Mouse (Mus musculus) cerebellum, adult 2 months (tissue): ENCODE results near the gene Anp32e. TPM values are rescaled to one million over a fixed set of nuclear protein-coding genes. Genes with fewer than 3 reads are reported as not detected.

Experiments
- DNase-seq, 2 experiments: peaks; one replicate each; pipeline ENCODE4 v3.0.0; 2021
- H3K27ac ChIP-seq: fragments of 200-500 bp; 2 replicates; pipeline ENCODE4 v1.5.1; 2012; ENCODE audit warnings: low read length, control low read depth, inconsistent platforms; ENCODE audit not compliant: insufficient read depth
- H3K27me3 ChIP-seq: fragments of 200-500 bp; 2 replicates; pipeline ENCODE4 v1.6.1; 2012; ENCODE audit warnings: inconsistent platforms, mild to moderate bottlenecking, low read length, moderate library complexity; ENCODE audit not compliant: control insufficient read depth, insufficient read depth
- H3K4me1 ChIP-seq: fragments of 200-500 bp; 2 replicates; pipeline ENCODE4 v1.6.1; 2011; ENCODE audit warnings: low read length; ENCODE audit not compliant: control insufficient read depth, insufficient read depth
- H3K4me3 ChIP-seq: fragments of 200-500 bp; replicated peaks from 2 replicates; pipeline ENCODE3; 2011; ENCODE audit warnings: mild to moderate bottlenecking, low read depth, low read length, control low read depth; ENCODE audit not compliant: insufficient read depth
- CTCF ChIP-seq: fragments of 200-500 bp; IDR thresholded peaks from 2 replicates; pipeline ENCODE4 v1.5.1; 2011; ENCODE audit warnings: low read depth, mild to moderate bottlenecking, control low read depth, low read length, moderate library complexity, borderline replicate concordance; ENCODE audit not compliant: insufficient read depth
- POLR2A ChIP-seq: fragments of 200-500 bp; IDR thresholded peaks from 2 replicates; pipeline ENCODE4 v1.6.1; 2011; ENCODE audit warnings: low read length, control low read depth, borderline replicate concordance; ENCODE audit not compliant: insufficient read depth
- WGBS: fragments of 180-500 bp; shearing (Covaris S2); methylation state at CpG from one replicate; pipeline ENCODE4 v1.1.7; 2018; 5-methylcytosine and 5-hydroxymethylcytosine counted together
- polyA plus RNA-seq: library from polyadenylated mRNA; depleted of rRNA; stranded (reverse); fragments of >200 nt; gene quantifications from 2 replicates; pipeline ENCODE4 v1.2.3, GENCODE M21; 2012; rRNA removed

Anp32e gene
- 65.1 and 70.4 TPM in 2 replicates for polyA plus RNA-seq

GRCm38 (mm10) chr3:95928658-95929503 lies at the start of gene Anp32e:
TSS of gene Anp32e (plus strand) at chr3:95929246.
- Histone ChIP-seq H3K27ac (peak within 1 kb of the TSS; percentile 38; the same call in 1 of the 2 replicates), H3K27me3 (no peaks in the 10 kb centered on the region), H3K4me3 (peak within 1 kb of the TSS; percentile 91), H3K4me1 (no peaks in the 10 kb centered on the region)
- TF ChIP-seq CTCF (no peak), POLR2A (peak; percentile 76; the same call in 1 of the 2 replicates)
- under 1% methylated on average over 49 of the region's 49 CpGs for WGBS
- DNase-seq, result peak; percentile 97 to 98

GRCm38 (mm10) chr3:95881979-95882815 lies 46.8 kb upstream of the Anp32e start, which contains the start of gene Ciart:
TSS of gene Ciart (minus strand) at chr3:95882251.
- peak within 1 kb of the TSS; percentile 87 for H3K27ac ChIP-seq
- under 1% methylated on average over 66 of the region's 66 CpGs for WGBS
- peak within 1 kb of the TSS; percentile 77 for H3K4me3 ChIP-seq
- TF ChIP-seq CTCF (no peak), POLR2A (peak; percentile 77)
- peak; percentile 92 to 97 for DNase-seq
- peaks cover 5% of the 10 kb centered on the region for H3K4me1 ChIP-seq
- H3K27me3 ChIP-seq, result no peaks in the 10 kb centered on the region

GRCm38 (mm10) chr3:95882816-95883425 lies 46.1 kb upstream of the Anp32e start:
- TF ChIP-seq POLR2A, result no peak; the same call in 1 of the 2 replicates
- peak; percentile 49; the same call in 1 of the 2 replicates for TF ChIP-seq CTCF
- no peaks in the 10 kb centered on the region for H3K27me3 ChIP-seq
- peak; percentile 62 to 64 for DNase-seq
- H3K4me1 ChIP-seq, result peaks cover 5% of the 10 kb centered on the region
- WGBS, result 3% methylated on average over 24 of the region's 24 CpGs
- H3K4me3 ChIP-seq, result peak overlapping the region; percentile 77
- H3K27ac ChIP-seq, result peak overlapping the region; percentile 87

GRCm38 (mm10) chr3:95884400-95884799 lies 44.6 kb upstream of the Anp32e start:
- TF ChIP-seq CTCF (no peak), POLR2A (no peak)
- Histone ChIP-seq H3K4me3 (no peak overlapping the region), H3K27ac (no peak overlapping the region), H3K4me1 (peaks cover 3% of the 10 kb centered on the region), H3K27me3 (no peaks in the 10 kb centered on the region)
- no peak for DNase-seq
- 88% methylated on average over 5 of the region's 5 CpGs for WGBS

GRCm38 (mm10) chr3:95887596-95887995 lies 41.5 kb upstream of the Anp32e start:
- WGBS, result 79% methylated on average over 4 of the region's 4 CpGs
- TF ChIP-seq POLR2A (no peak), CTCF (no peak)
- Histone ChIP-seq H3K27ac (no peak overlapping the region), H3K4me1 (no peaks in the 10 kb centered on the region), H3K4me3 (no peak overlapping the region), H3K27me3 (no peaks in the 10 kb centered on the region)
- no peak for DNase-seq

- DNase-seq, result no peak
- no peak overlapping the region for H3K4me3 ChIP-seq
- WGBS, result 77% methylated on average over 3 of the region's 3 CpGs
- H3K27ac ChIP-seq, result no peak overlapping the region
- no peaks in the 10 kb centered on the region for H3K27me3 ChIP-seq
- H3K4me1 ChIP-seq, result no peaks in the 10 kb centered on the region
- TF ChIP-seq POLR2A (no peak), CTCF (no peak)
Observed at GRCm38 (mm10) chr3:95889664-95890063, 39.4 kb upstream of the Anp32e start.
